Mouse (Mus musculus) kidney, embryonic 16.5 days (tissue): ENCODE results near the gene Ces1d. TPM values are rescaled to one million over a fixed set of nuclear protein-coding genes. Genes with fewer than 3 reads are reported as not detected.
"Not testable (repeated sequence)": the region's sequence is repeated elsewhere in the genome, so short reads cannot be mapped to it uniquely, and the experiment has no call there.

ENCODE experiments used
- ATAC-seq: fragments of 200-750 bp; cut with Nextera tagmentation; 2 replicates; pipeline ENCODE4 v1.8.0; 2017; ENCODE audit warnings: moderate TSS enrichment; ENCODE audit not compliant: low FRiP score, low TSS enrichment
- H3K27ac ChIP-seq: fragments of 300-500 bp; sonication (generic); 2 replicates; pipeline ENCODE4 v1.5.1; 2014; ENCODE audit warnings: low read length
- H3K27me3 ChIP-seq: fragments of 300-500 bp; sonication (generic); 2 replicates; pipeline ENCODE4 v1.6.1; 2014; ENCODE audit warnings: low read length, control low read depth, mixed read lengths; ENCODE audit not compliant: insufficient read depth
- H3K36me3 ChIP-seq: fragments of 300-500 bp; sonication (generic); 2 replicates; pipeline ENCODE4 v1.6.1; 2014; ENCODE audit warnings: low read length, control low read depth, mixed read lengths; ENCODE audit not compliant: insufficient read depth
- H3K4me1 ChIP-seq: fragments of 300-500 bp; sonication (generic); 2 replicates; pipeline ENCODE4 v1.6.1; 2014; ENCODE audit warnings: low read length, control low read depth, mixed read lengths; ENCODE audit not compliant: insufficient read depth
- H3K4me2 ChIP-seq: fragments of 300-500 bp; sonication (generic); replicated peaks from 2 replicates; pipeline ENCODE4 v1.6.1; 2014; ENCODE audit warnings: low read depth, low read length
- H3K4me3 ChIP-seq: fragments of 300-500 bp; sonication (generic); 2 replicates; pipeline ENCODE4 v1.5.1; 2014; ENCODE audit warnings: mild to moderate bottlenecking, low read length
- H3K9ac ChIP-seq: fragments of 300-500 bp; sonication (generic); replicated peaks from 2 replicates; pipeline ENCODE4 v1.6.1; 2014; ENCODE audit warnings: low read length
- H3K9me3 ChIP-seq: fragments of 300-500 bp; sonication (generic); 2 replicates; pipeline ENCODE4 v1.6.1; 2016; ENCODE audit warnings: low read length, control low read depth
- WGBS: fragments of 180-500 bp; shearing (Covaris S2); extraction: QIAGEN DNeasy Blood & Tissue Kit; methylation state at CpG from one replicate; pipeline ENCODE4 v1.1.7; 2014; 5-methylcytosine and 5-hydroxymethylcytosine counted together
- polyA plus RNA-seq: library from polyadenylated mRNA; unstranded; fragments of >200 nt; fragmentation: Nextera tagmentation; extraction: Ambion mirVana; gene quantifications from 2 replicates; pipeline ENCODE4 v1.2.1, GENCODE M21; 2015

Ces1d gene
- polyA plus RNA-seq: 0.22 and 2.4 TPM in 2 replicates

DNA sequence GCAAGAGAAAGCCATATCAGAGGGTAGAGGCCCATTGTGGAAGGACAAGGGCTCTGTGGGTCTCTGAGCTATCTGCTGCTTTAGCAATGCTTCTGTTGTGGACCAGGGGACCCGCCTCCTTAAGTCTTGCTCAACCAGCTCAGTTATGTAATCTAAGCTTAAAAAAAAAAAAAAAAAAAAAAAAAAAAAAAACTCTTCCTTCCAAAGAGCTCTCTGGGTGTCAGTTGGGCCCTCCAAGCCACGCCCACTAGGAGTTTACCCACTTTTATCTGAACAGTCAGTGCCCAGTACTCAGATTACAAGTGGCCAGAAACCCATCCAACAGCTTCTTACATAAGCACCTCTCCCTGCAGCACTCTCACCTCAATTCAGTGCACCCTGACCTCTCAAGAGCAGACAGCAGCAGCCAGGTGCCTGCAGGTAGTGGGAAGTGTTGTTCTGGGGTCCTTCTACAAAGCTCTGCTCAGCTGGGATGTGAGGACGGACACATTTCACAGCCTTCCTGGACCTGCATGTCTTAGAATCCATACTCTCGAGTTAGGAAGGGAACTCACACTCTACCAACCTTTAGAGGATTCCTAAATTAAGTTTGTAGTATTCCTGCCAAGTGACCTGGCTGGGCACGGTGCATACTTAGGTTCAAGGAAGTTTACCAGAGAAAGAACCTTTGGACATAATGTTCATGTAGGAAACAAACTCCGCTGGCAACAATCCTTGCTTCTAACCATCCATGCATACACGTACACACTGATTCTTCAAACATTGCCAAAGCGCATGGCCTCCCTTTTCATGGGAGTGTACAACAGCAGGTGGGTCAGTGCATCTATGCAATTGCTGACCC lies at the start of gene Ces1d:
Gene Ces1d, minus strand, starts transcription at position 154 of the 841 bp plus-strand sequence.
- Histone ChIP-seq H3K4me2 (no peak within 1 kb of the TSS), H3K27ac (no peak within 1 kb of the TSS), H3K4me1 (no peaks in the 10 kb centered on the region), H3K9me3 (no peaks in the 10 kb centered on the region), H3K4me3 (no peak within 1 kb of the TSS), H3K27me3 (no peaks in the 10 kb centered on the region), H3K36me3 (no peaks in the 10 kb centered on the region), H3K9ac (no peak within 1 kb of the TSS)
- 71% methylated on average over 8 of the region's 8 CpGs for WGBS
- ATAC-seq: no peak

DNA sequence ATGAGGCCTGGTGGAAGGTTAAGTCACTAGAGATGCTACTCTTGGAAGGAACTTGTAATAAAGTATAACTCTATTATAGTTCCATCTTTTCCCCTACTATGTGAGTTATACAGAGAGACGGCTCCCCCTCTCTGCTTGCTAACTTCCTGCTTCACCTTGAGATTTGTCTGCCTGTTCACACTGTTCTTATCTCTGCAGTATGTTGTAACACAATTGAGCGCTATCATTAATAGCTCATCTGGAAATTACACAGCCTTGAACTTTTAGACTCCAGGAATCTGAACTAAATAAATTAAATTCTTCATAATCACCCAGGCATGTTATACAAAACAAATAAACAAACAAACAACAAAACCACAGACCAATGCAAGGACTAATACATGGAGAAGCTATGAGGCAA lies 48.4 kb upstream of the Ces1d start:
- Histone ChIP-seq H3K27me3 (no peaks in the 10 kb centered on the region), H3K9me3 (no peaks in the 10 kb centered on the region), H3K36me3 (no peaks in the 10 kb centered on the region), H3K4me3 (no peak overlapping the region), H3K4me2 (no peak overlapping the region), H3K9ac (no peak overlapping the region), H3K4me1 (no peaks in the 10 kb centered on the region), H3K27ac (no peak overlapping the region)
- no peak for ATAC-seq
- WGBS: 87% methylated on average over 2 of the region's 2 CpGs

DNA sequence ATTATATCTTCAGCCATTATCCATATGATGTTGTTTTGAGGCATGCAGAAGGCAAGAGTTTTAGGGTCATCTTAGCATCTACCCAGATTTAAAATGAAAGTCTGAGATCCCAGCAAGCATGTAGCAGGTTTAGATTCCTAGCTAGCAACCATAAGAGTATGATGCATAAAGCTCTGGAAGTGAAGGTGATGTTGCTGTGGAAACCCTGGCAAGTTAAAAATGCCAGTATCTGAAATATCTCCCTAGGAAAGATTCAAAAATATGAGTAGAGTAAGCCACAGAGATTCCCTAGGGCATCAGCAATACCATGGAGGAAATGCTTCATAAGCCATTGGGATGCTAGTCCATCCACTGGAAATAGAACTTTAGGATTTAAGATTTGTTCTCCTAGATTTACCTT lies 42.2 kb upstream of the Ces1d start:
- Histone ChIP-seq H3K4me2 (no peak overlapping the region), H3K9me3 (no peaks in the 10 kb centered on the region), H3K9ac (no peak overlapping the region), H3K36me3 (no peaks in the 10 kb centered on the region), H3K4me3 (no peak overlapping the region), H3K27ac (no peak overlapping the region), H3K4me1 (no peaks in the 10 kb centered on the region), H3K27me3 (no peaks in the 10 kb centered on the region)
- no peak for ATAC-seq

DNA sequence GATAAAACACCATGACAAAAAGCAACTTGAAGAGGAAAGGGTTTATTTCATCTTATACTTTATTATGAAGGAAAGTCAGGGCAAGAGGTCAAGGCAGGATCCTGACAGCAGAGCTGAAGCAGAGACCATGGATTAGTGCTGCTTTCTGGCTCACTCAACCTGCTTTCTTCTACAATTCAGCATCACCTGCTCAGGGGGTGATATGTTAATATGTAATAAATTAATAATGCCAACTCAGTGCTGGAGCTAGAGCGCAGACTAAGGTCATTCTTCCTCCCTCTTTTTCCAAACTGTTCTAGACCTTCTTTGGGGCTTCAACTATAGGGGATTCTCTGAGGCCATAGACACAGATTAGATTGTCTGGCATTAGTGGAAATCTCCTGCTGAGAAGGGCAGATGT lies 38.0 kb upstream of the Ces1d start:
- Histone ChIP-seq H3K4me3 (no peak overlapping the region), H3K9me3 (no peaks in the 10 kb centered on the region), H3K27ac (no peak overlapping the region), H3K36me3 (no peaks in the 10 kb centered on the region), H3K4me1 (no peaks in the 10 kb centered on the region), H3K27me3 (no peaks in the 10 kb centered on the region), H3K9ac (no peak overlapping the region), H3K4me2 (no peak overlapping the region)
- no peak for ATAC-seq
- WGBS: 84% methylated on average over 1 of the region's 1 CpGs

DNA sequence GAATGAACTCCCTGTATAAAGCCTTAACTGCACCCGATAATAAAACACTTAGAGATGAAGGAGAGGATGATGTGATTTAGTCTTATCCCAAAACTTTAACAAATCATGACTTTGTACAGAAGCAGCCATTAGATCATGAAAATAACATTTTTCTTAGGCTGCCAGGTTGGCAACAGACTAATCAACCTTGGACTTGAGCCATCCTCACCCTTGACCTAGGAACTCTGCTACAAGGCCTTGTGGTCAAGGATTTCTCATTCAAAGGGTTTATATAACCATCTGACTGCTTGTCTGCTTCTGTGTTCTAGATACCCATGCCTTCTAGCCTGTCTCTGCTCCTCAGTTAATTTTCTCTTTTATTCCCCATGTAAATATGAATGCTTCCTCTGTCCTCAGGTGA lies 37.1 kb upstream of the Ces1d start:
- Histone ChIP-seq H3K36me3 (no peaks in the 10 kb centered on the region), H3K4me1 (no peaks in the 10 kb centered on the region), H3K27ac (no peak overlapping the region), H3K9ac (no peak overlapping the region), H3K4me3 (no peak overlapping the region), H3K27me3 (no peaks in the 10 kb centered on the region), H3K4me2 (no peak overlapping the region), H3K9me3 (no peaks in the 10 kb centered on the region)
- WGBS: 97% methylated on average over 1 of the region's 1 CpGs
- no peak for ATAC-seq

DNA sequence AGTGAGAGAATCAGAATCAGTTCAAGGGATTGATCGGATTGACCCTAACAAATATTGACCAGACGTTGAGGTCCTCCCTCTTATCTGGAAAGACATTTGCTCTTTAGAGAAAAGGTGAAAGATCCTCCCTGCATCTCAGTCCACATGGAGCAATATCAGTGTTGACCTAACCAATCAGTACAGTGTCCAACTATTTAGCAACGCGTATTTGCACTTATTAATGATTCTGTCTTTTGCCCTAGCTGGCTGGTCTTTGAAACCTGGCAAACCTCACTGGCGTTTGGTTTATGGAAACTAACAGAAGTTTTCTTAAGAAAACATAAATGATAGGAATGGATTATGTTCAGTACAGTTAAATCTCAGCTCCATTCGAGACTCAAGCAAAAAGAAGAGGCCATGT lies 36.4 kb upstream of the Ces1d start:
- Histone ChIP-seq H3K27ac (no peak overlapping the region), H3K36me3 (no peaks in the 10 kb centered on the region), H3K9ac (no peak overlapping the region), H3K27me3 (no peaks in the 10 kb centered on the region), H3K4me2 (no peak overlapping the region), H3K9me3 (no peaks in the 10 kb centered on the region), H3K4me1 (no peaks in the 10 kb centered on the region), H3K4me3 (no peak overlapping the region)
- no peak for ATAC-seq
- 90% methylated on average over 6 of the region's 6 CpGs for WGBS

DNA sequence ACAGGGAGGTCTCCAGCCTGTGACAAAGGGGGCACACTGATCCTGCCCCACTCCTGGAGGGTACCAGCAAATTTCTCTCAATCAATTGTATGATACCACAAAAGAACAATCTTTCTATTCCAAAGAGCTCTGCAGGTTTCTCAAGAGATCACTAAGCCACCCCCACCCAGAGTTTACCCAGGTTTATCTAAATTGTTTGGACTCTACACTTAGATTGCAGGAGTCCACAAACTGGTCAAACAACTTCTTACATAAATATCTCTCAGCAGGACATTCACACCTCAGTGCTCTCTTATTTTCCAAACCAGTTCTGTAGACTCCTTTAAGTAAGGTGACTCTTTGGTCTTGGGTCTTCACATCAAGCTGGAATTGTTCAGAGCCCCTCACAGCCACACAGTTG lies 31.8 kb upstream of the Ces1d start, which contains the start of gene Ces1e:
Gene Ces1e, minus strand, starts transcription at position 174 of the 400 bp plus-strand sequence.
- H3K9ac ChIP-seq: no peak within 1 kb of the TSS
- H3K9me3 ChIP-seq: no peaks in the 10 kb centered on the region
- no peaks in the 10 kb centered on the region for H3K27me3 ChIP-seq
- no peaks in the 10 kb centered on the region for H3K36me3 ChIP-seq
- H3K4me3 ChIP-seq: no peak within 1 kb of the TSS
- no peak within 1 kb of the TSS for H3K4me2 ChIP-seq
- no peak within 1 kb of the TSS for H3K27ac ChIP-seq
- no peak for ATAC-seq
- H3K4me1 ChIP-seq: no peaks in the 10 kb centered on the region

DNA sequence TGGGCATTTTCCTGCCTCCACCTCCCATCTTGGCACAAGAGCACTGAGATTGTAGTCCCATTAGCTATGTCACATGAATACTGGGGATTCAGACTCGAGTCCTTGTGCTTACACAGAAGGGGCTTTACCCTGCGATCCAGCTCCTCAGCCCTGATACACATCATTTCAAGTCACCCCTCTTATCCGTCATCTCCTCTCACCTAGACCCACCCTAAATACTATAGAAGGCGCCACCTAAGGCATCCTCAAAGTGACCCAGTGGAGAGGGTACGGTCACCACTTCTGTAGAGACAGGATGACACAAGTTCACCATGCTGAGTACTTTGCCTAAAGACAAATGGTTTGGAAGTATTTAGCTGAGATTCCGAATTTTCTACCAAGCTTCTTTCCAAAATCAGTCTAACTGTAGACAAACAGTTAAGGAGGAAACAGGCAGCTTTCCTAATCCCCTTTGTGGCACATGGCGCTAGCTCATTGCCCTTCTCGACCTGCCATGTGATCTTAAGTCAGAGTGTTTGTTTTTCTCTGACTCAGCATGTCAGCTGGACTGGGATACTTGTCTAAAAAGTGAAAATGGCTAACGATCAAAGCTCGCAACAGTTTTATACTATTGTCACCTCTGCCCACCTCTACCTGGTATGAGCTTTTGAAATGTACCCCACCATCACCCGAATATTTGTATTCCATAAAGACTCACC lies 31.2 kb upstream of the Ces1d start:
- Histone ChIP-seq H3K27me3 (no peaks in the 10 kb centered on the region), H3K4me1 (no peaks in the 10 kb centered on the region), H3K27ac (no peak overlapping the region), H3K36me3 (no peaks in the 10 kb centered on the region), H3K9me3 (no peaks in the 10 kb centered on the region), H3K4me3 (no peak overlapping the region), H3K9ac (no peak overlapping the region), H3K4me2 (no peak overlapping the region)
- 60% methylated on average over 11 of the region's 11 CpGs for WGBS
- ATAC-seq: no peak

DNA sequence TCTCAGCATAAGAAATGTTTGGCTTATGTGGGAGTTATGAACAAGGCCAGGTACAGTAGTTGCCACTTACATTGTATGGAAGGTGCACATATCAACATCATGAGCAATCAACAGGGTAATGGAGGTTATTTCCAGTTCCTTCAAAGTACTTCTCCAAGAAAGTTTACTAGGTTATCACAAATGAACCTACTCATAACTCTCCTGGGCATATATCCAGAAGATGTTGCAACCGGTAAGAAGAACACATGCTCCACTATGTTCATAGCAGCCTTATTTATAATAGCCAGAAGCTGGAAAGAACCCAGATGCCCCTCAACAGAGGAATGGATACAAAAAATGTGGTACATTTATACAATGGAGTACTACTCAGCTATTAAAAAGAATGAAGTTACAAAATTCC lies 28.8 kb upstream of the Ces1d start:
- WGBS: 90% methylated on average over 1 of the region's 1 CpGs
- H3K27ac ChIP-seq, H3K36me3 ChIP-seq, ATAC-seq, H3K4me1 ChIP-seq, H3K9me3 ChIP-seq, H3K9ac ChIP-seq, H3K4me3 ChIP-seq, H3K27me3 ChIP-seq, H3K4me2 ChIP-seq: not testable (repeated sequence)

DNA sequence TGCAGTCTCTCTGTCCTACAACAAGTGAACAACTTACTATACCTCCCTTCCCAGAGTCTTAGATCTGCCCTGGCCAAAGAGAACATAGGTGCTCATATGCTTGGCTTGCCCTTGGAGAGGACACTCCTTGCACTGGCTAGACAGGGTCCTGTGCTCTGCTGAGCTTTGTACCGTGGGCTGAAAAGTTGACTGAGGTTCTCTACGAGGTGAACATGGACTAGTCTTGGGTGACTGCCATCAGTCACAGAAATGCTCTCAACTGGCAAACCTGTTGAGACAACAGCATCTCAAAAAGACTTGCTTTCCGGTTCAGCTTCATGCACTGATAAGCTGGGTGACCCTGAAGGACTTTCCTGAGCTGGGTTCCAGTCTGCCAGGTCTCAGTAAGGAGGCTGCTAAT lies 24.3 kb upstream of the Ces1d start:
- WGBS: 79% methylated on average over 3 of the region's 3 CpGs
- H3K27me3 ChIP-seq: no peaks in the 10 kb centered on the region
- no peak overlapping the region for H3K9ac ChIP-seq
- H3K4me3 ChIP-seq: no peak overlapping the region
- no peak overlapping the region for H3K27ac ChIP-seq
- ATAC-seq: no peak
- no peaks in the 10 kb centered on the region for H3K9me3 ChIP-seq
- H3K4me2 ChIP-seq: no peak overlapping the region
- no peaks in the 10 kb centered on the region for H3K36me3 ChIP-seq
- H3K4me1 ChIP-seq: no peaks in the 10 kb centered on the region
